Mouse (Mus musculus) limb, embryonic 14.5 days (tissue): ENCODE data around the gene Cep170. TPM values are rescaled to one million over a fixed set of nuclear protein-coding genes. Genes with fewer than 3 reads are reported as not detected.

Experiments
- ATAC-seq: fragments of 200-750 bp; cut with Nextera tagmentation; 2 replicates; pipeline ENCODE4 v1.8.0; 2017; ENCODE audit warnings: low read depth, moderate number of reproducible peaks, moderate TSS enrichment; ENCODE audit not compliant: low FRiP score
- DNase-seq: peaks from one replicate; pipeline ENCODE4 v3.0.0-alpha.2; 2015; ENCODE audit warnings: low spot score
- H3K27ac ChIP-seq: fragments of 300-500 bp; sonication (generic); replicated peaks from 2 replicates; pipeline ENCODE4 v1.5.1; 2014; ENCODE audit warnings: low read depth, mild to moderate bottlenecking, low read length, moderate library complexity, mixed read lengths
- H3K27me3 ChIP-seq: fragments of 300-500 bp; sonication (generic); 2 replicates; pipeline ENCODE4 v1.6.1; 2014; ENCODE audit warnings: low read length, mixed read lengths; ENCODE audit not compliant: control insufficient read depth, insufficient read depth
- H3K36me3 ChIP-seq: fragments of 300-500 bp; sonication (generic); 2 replicates; pipeline ENCODE4 v1.6.1; 2014; ENCODE audit warnings: mild to moderate bottlenecking, low read length, moderate library complexity, mixed read lengths; ENCODE audit not compliant: control insufficient read depth, insufficient read depth
- H3K4me1 ChIP-seq: fragments of 300-500 bp; sonication (generic); 2 replicates; pipeline ENCODE4 v1.6.1; 2014; ENCODE audit warnings: antibody characterized with exemption, low read length, mixed read lengths; ENCODE audit not compliant: control insufficient read depth, insufficient read depth
- H3K4me2 ChIP-seq: fragments of 300-500 bp; sonication (generic); replicated peaks from 2 replicates; pipeline ENCODE4 v1.6.1; 2014; ENCODE audit warnings: low read depth, mild to moderate bottlenecking, low read length, moderate library complexity; ENCODE audit not compliant: severe bottlenecking
- H3K4me3 ChIP-seq: fragments of 300-500 bp; sonication (generic); replicated peaks from 2 replicates; pipeline ENCODE4 v1.5.1; 2014; ENCODE audit warnings: low read length
- H3K9ac ChIP-seq: fragments of 300-500 bp; sonication (generic); 2 replicates; pipeline ENCODE4 v1.6.1; 2014; ENCODE audit warnings: mild to moderate bottlenecking, low read depth, low read length, moderate library complexity; ENCODE audit not compliant: severe bottlenecking
- H3K9me3 ChIP-seq: fragments of 300-500 bp; sonication (generic); 2 replicates; pipeline ENCODE4 v1.6.1; 2016; ENCODE audit warnings: low read length; ENCODE audit not compliant: control insufficient read depth
- POLR2A ChIP-seq: fragments of 200-500 bp; IDR thresholded peaks from 2 replicates; pipeline ENCODE4 v1.8.0; 2012; ENCODE audit warnings: inconsistent platforms, mild to moderate bottlenecking, moderate library complexity, borderline replicate concordance; ENCODE audit not compliant: insufficient read depth, insufficient read length; ENCODE audit errors: extremely low read depth
- WGBS: fragments of 180-500 bp; shearing (Covaris S2); extraction: QIAGEN DNeasy Blood & Tissue Kit; methylation state at CpG from one replicate; pipeline ENCODE4 v1.1.7; 2014; 5-methylcytosine and 5-hydroxymethylcytosine counted together
- polyA plus RNA-seq, 2 experiments: library from polyadenylated mRNA; depleted of rRNA in 1 of 2; stranded (reverse) in 1 of 2; unstranded in 1 of 2; fragments of >200 nt; fragmentation: Nextera tagmentation in 1 of 2; extraction: Ambion mirVana in 1 of 2; gene quantifications; 2 replicates each; pipeline versions ENCODE4 v1.2.1 to v1.2.3; 2012 to 2014

Cep170 gene
- polyA plus RNA-seq, 2 experiments: 33.5 to 42.3 TPM

GRCm38 (mm10) chr1:176828666-176829065 lies 14.8 kb upstream of the Cep170 start:
- H3K4me2 ChIP-seq: no peak overlapping the region
- H3K4me1 ChIP-seq: 0 out of 2 replicates have a peak, but pooled peaks cover 2% of the 10 kb centered on the region
- WGBS: 86% methylated on average over 12 of the region's 12 CpGs
- no peak overlapping the region for H3K9ac ChIP-seq
- no peaks in the 10 kb centered on the region for H3K27me3 ChIP-seq
- no peaks in the 10 kb centered on the region for H3K9me3 ChIP-seq
- no peak for TF ChIP-seq POLR2A
- H3K27ac ChIP-seq: no peak overlapping the region
- H3K36me3 ChIP-seq: peaks cover 6% of the 10 kb centered on the region
- DNase-seq (no peak), ATAC-seq (no peak)
- no peak overlapping the region for H3K4me3 ChIP-seq

- WGBS: 78% methylated on average over 5 of the region's 5 CpGs
- Histone ChIP-seq H3K27ac (no peak overlapping the region), H3K36me3 (peaks cover 6% of the 10 kb centered on the region), H3K4me1 (no peaks in the 10 kb centered on the region), H3K9me3 (no peaks in the 10 kb centered on the region), H3K9ac (no peak overlapping the region), H3K4me2 (no peak overlapping the region), H3K27me3 (no peaks in the 10 kb centered on the region), H3K4me3 (no peak overlapping the region)
- DNase-seq (peak; percentile 6), ATAC-seq (no peak)
- TF ChIP-seq POLR2A: no peak
Observed at GRCm38 (mm10) chr1:176827945-176828485, 14.1 kb upstream of the Cep170 start.

- Histone ChIP-seq H3K9me3 (no peaks in the 10 kb centered on the region), H3K4me1 (no peaks in the 10 kb centered on the region), H3K27me3 (no peaks in the 10 kb centered on the region), H3K4me3 (no peak overlapping the region), H3K4me2 (no peak overlapping the region), H3K9ac (no peak overlapping the region), H3K27ac (no peak overlapping the region), H3K36me3 (peaks cover 6% of the 10 kb centered on the region)
- ATAC-seq (no peak), DNase-seq (no peak)
- WGBS: 79% methylated on average over 4 of the region's 4 CpGs
- no peak for TF ChIP-seq POLR2A
Observed at GRCm38 (mm10) chr1:176827365-176827764, 13.5 kb upstream of the Cep170 start.

- H3K27me3 ChIP-seq: no peaks in the 10 kb centered on the region
- no peak for ATAC-seq
- no peak overlapping the region for H3K9ac ChIP-seq
- WGBS: 78% methylated on average over 4 of the region's 4 CpGs
- H3K4me3 ChIP-seq: no peak overlapping the region
- no peak for TF ChIP-seq POLR2A
- H3K27ac ChIP-seq: no peak overlapping the region
- no peak for DNase-seq
- no peaks in the 10 kb centered on the region for H3K9me3 ChIP-seq
- H3K36me3 ChIP-seq: peaks cover 6% of the 10 kb centered on the region
- no peaks in the 10 kb centered on the region for H3K4me1 ChIP-seq
- no peak overlapping the region for H3K4me2 ChIP-seq
Observed at GRCm38 (mm10) chr1:176826931-176827330, 13.1 kb upstream of the Cep170 start.

GRCm38 (mm10) chr1:176826186-176826585 lies 12.3 kb upstream of the Cep170 start:
- Histone ChIP-seq H3K27me3 (no peaks in the 10 kb centered on the region), H3K36me3 (peaks cover 6% of the 10 kb centered on the region), H3K4me3 (no peak overlapping the region), H3K9me3 (no peaks in the 10 kb centered on the region), H3K9ac (no peak overlapping the region), H3K4me2 (no peak overlapping the region), H3K4me1 (no peaks in the 10 kb centered on the region), H3K27ac (no peak overlapping the region)
- ATAC-seq (no peak), DNase-seq (no peak)
- 85% methylated on average over 11 of the region's 11 CpGs for WGBS
- TF ChIP-seq POLR2A: no peak

- H3K27ac ChIP-seq: no peak overlapping the region
- TF ChIP-seq POLR2A: no peak
- H3K36me3 ChIP-seq: peaks cover 6% of the 10 kb centered on the region
- no peak overlapping the region for H3K4me2 ChIP-seq
- DNase-seq: no peak
- no peaks in the 10 kb centered on the region for H3K9me3 ChIP-seq
- no peak overlapping the region for H3K4me3 ChIP-seq
- WGBS: 91% methylated on average over 4 of the region's 4 CpGs
- H3K9ac ChIP-seq: no peak overlapping the region
- no peaks in the 10 kb centered on the region for H3K4me1 ChIP-seq
- ATAC-seq: no peak
- no peaks in the 10 kb centered on the region for H3K27me3 ChIP-seq
Observed at GRCm38 (mm10) chr1:176825084-176825483, 11.2 kb upstream of the Cep170 start.
